Mouse (Mus musculus) CD4-positive, CD25-positive, alpha-beta regulatory T cell, adult 4 months (primary cell): ENCODE data around the gene Gm47791. TPM values are rescaled to one million over a fixed set of nuclear protein-coding genes. Genes with fewer than 3 reads are reported as not detected.

Experiments
- polyA plus RNA-seq, 2 experiments: library from polyadenylated mRNA; unstranded; fragments of 100-300 nt; shearing (Covaris generic); gene quantifications; one replicate each; pipeline ENCODE4 v1.2.1; 2017

Gm47791 gene
- polyA plus RNA-seq, 2 experiments from 2014 or later, result not detected

Other genes starting within 250 kb of the Gm47791 start
- under 1 TPM; 0.08 to 0.23 TPM for gene Col4a4, start 184.4 kb downstream of the Gm47791 start, polyA plus RNA-seq
- gene Col4a3, start 184.3 kb downstream of the Gm47791 start, polyA plus RNA-seq, result not detected
- 100 to 1,000 TPM in 1 of 2 experiments, 10 to 100 TPM in 1; 82.4 to 102 TPM for gene Mff, start 46.4 kb downstream of the Gm47791 start, polyA plus RNA-seq
- 1 to 10 TPM in 1 of 2 experiments, under 1 TPM in 1; 0.43 to 1.4 TPM for gene Tm4sf20, start 2.8 kb downstream of the Gm47791 start, polyA plus RNA-seq
- gene Agfg1, start 68.2 kb upstream of the Gm47791 start, polyA plus RNA-seq, result 10 to 100 TPM; 18.8 to 32.8 TPM
- gene A030005L19Rik, start 142.1 kb upstream of the Gm47791 start, polyA plus RNA-seq, result 1 to 10 TPM in 1 of 2 experiments, not detected in 1; 1.4 TPM
- gene A030014E15Rik, start 153.7 kb upstream of the Gm47791 start, polyA plus RNA-seq, result not detected
- not detected for gene Gm6217, start 160.2 kb upstream of the Gm47791 start, polyA plus RNA-seq
- not detected for gene A030003K21Rik, start 172.1 kb upstream of the Gm47791 start, polyA plus RNA-seq
- not detected for gene Gm7544, start 184.8 kb upstream of the Gm47791 start, polyA plus RNA-seq
- not detected for gene Gm47955, start 189.0 kb upstream of the Gm47791 start, polyA plus RNA-seq
- gene Gm47959, start 229.3 kb upstream of the Gm47791 start, polyA plus RNA-seq, result not detected